Mouse (Mus musculus): ENCODE results near the gene Ccnt1. TPM values are rescaled to one million over a fixed set of nuclear protein-coding genes. Genes with fewer than 3 reads are reported as not detected.
"Not testable (repeated sequence)": the region's sequence is repeated elsewhere in the genome, so short reads cannot be mapped to it uniquely, and the experiment has no call there.

The Ccnt1 gene
- polyA plus RNA-seq, 1 experiment = 40.6 TPM

GRCm38 (mm10) chr15:98514146-98514545 is 56.6 kb downstream of the Ccnt1 start:
- no peaks in the 10 kb centered on the region for H3K4me1 ChIP-seq (ENCODE audit: control insufficient read depth, insufficient read depth, low read length)
- TF ChIP-seq POLR2A (IDR thresholded peaks at IDR 0.05; ENCODE audit: low read depth, low read length) (no peak), CTCF (IDR thresholded peaks at IDR 0.05; ENCODE audit: borderline replicate concordance, insufficient read depth, low read length) (no peak)
- peak overlapping the region; percentile 89; the same call in 1 of the 2 replicates for H3K27ac ChIP-seq (ENCODE audit: insufficient read depth, low read length)
- no peak overlapping the region for H3K4me3 ChIP-seq (ENCODE audit: insufficient read depth, low read length)

GRCm38 (mm10) chr15:98513676-98514075 is 57.0 kb downstream of the Ccnt1 start:
- not testable (repeated sequence) for H3K4me1 ChIP-seq (ENCODE audit: control insufficient read depth, insufficient read depth, low read length); H3K4me3 ChIP-seq (ENCODE audit: insufficient read depth, low read length)
- peak overlapping the region; percentile 89 for H3K27ac ChIP-seq (ENCODE audit: insufficient read depth, low read length)

GRCm38 (mm10) chr15:98512799-98513321 is 57.9 kb downstream of the Ccnt1 start:
- H3K4me1 ChIP-seq (ENCODE audit: control insufficient read depth, insufficient read depth, low read length) = no peaks in the 10 kb centered on the region
- H3K4me3 ChIP-seq (ENCODE audit: insufficient read depth, low read length) = no peak overlapping the region
- peak overlapping the region; percentile 89 for H3K27ac ChIP-seq (ENCODE audit: insufficient read depth, low read length)
- 0 out of 2 replicates have a peak, but pooled peaks have one; percentile 5 for TF ChIP-seq POLR2A (IDR thresholded peaks at IDR 0.05; ENCODE audit: low read depth, low read length)
- no peak for TF ChIP-seq CTCF (IDR thresholded peaks at IDR 0.05; ENCODE audit: borderline replicate concordance, insufficient read depth, low read length)

- Histone ChIP-seq H3K4me1 (ENCODE audit: control insufficient read depth, insufficient read depth, low read length) (no peaks in the 10 kb centered on the region), H3K4me3 (ENCODE audit: insufficient read depth, low read length) (no peak overlapping the region)
- no peak for TF ChIP-seq CTCF (IDR thresholded peaks at IDR 0.05; ENCODE audit: borderline replicate concordance, insufficient read depth, low read length)
- TF ChIP-seq POLR2A (IDR thresholded peaks at IDR 0.05; ENCODE audit: low read depth, low read length) = 0 out of 2 replicates have a peak, but pooled peaks have one; percentile 4
Observed at GRCm38 (mm10) chr15:98512232-98512631, 58.5 kb downstream of the Ccnt1 start.

GRCm38 (mm10) chr15:98511386-98511928 is 59.3 kb downstream of the Ccnt1 start:
- 0 out of 2 replicates have a peak overlapping the region, but pooled peaks have one; percentile 1 for H3K27ac ChIP-seq (ENCODE audit: insufficient read depth, low read length)
- no peaks in the 10 kb centered on the region for H3K4me1 ChIP-seq (ENCODE audit: control insufficient read depth, insufficient read depth, low read length)
- no peak overlapping the region for H3K4me3 ChIP-seq (ENCODE audit: insufficient read depth, low read length)
- TF ChIP-seq POLR2A (IDR thresholded peaks at IDR 0.05; ENCODE audit: low read depth, low read length) (no peak), CTCF (IDR thresholded peaks at IDR 0.05; ENCODE audit: borderline replicate concordance, insufficient read depth, low read length) (no peak)

More at GRCm38 (mm10) chr15:98512232-98512631, 58.5 kb downstream of the Ccnt1 start:
- H3K27ac ChIP-seq (ENCODE audit: insufficient read depth, low read length) = peak overlapping the region; percentile 77

- Histone ChIP-seq H3K27ac (ENCODE audit: insufficient read depth, low read length) (no peak overlapping the region), H3K4me3 (ENCODE audit: insufficient read depth, low read length) (no peak overlapping the region)
- TF ChIP-seq POLR2A (IDR thresholded peaks at IDR 0.05; ENCODE audit: low read depth, low read length) = no peak
- TF ChIP-seq CTCF (IDR thresholded peaks at IDR 0.05; ENCODE audit: borderline replicate concordance, insufficient read depth, low read length) = peak; percentile 67
Observed at GRCm38 (mm10) chr15:98510438-98511385, 60.0 kb downstream of the Ccnt1 start.

GRCm38 (mm10) chr15:98509387-98509786 is 61.3 kb downstream of the Ccnt1 start:
- TF ChIP-seq CTCF (IDR thresholded peaks at IDR 0.05; ENCODE audit: borderline replicate concordance, insufficient read depth, low read length) (no peak), POLR2A (IDR thresholded peaks at IDR 0.05; ENCODE audit: low read depth, low read length) (no peak)
- Histone ChIP-seq H3K4me1 (ENCODE audit: control insufficient read depth, insufficient read depth, low read length) (no peaks in the 10 kb centered on the region), H3K4me3 (ENCODE audit: insufficient read depth, low read length) (no peak overlapping the region), H3K27ac (ENCODE audit: insufficient read depth, low read length) (no peak overlapping the region)

More at GRCm38 (mm10) chr15:98510438-98511385, 60.0 kb downstream of the Ccnt1 start:
- H3K4me1 ChIP-seq (ENCODE audit: control insufficient read depth, insufficient read depth, low read length) = no peaks in the 10 kb centered on the region

- Histone ChIP-seq H3K4me3 (ENCODE audit: insufficient read depth, low read length) (no peak overlapping the region), H3K27ac (ENCODE audit: insufficient read depth, low read length) (no peak overlapping the region), H3K4me1 (ENCODE audit: control insufficient read depth, insufficient read depth, low read length) (0 out of 2 replicates have a peak, but pooled peaks cover 6% of the 10 kb centered on the region)
- no peak for TF ChIP-seq CTCF (IDR thresholded peaks at IDR 0.05; ENCODE audit: borderline replicate concordance, insufficient read depth, low read length)
- no peak for TF ChIP-seq POLR2A (IDR thresholded peaks at IDR 0.05; ENCODE audit: low read depth, low read length)
Observed at GRCm38 (mm10) chr15:98507321-98507720, 63.4 kb downstream of the Ccnt1 start.

GRCm38 (mm10) chr15:98506253-98506957 is 64.3 kb downstream of the Ccnt1 start:
- Histone ChIP-seq H3K27ac (ENCODE audit: insufficient read depth, low read length) (no peak overlapping the region), H3K4me3 (ENCODE audit: insufficient read depth, low read length) (no peak overlapping the region), H3K4me1 (ENCODE audit: control insufficient read depth, insufficient read depth, low read length) (0 out of 2 replicates have a peak, but pooled peaks cover 6% of the 10 kb centered on the region)
- TF ChIP-seq CTCF (IDR thresholded peaks at IDR 0.05; ENCODE audit: borderline replicate concordance, insufficient read depth, low read length) (no peak), POLR2A (IDR thresholded peaks at IDR 0.05; ENCODE audit: low read depth, low read length) (no peak)

Measured in embryonic fibroblast, embryonic 13.5 days (primary cell).